Mouse (Mus musculus) lung, postnatal 36 days (tissue): Measurements from ENCODE around the gene Elane.

ENCODE experiments used
- DNase-seq: peaks from one replicate; pipeline ENCODE4 v3.0.0; 2022; ENCODE audit warnings: mixed read lengths

Elane gene

DNA sequence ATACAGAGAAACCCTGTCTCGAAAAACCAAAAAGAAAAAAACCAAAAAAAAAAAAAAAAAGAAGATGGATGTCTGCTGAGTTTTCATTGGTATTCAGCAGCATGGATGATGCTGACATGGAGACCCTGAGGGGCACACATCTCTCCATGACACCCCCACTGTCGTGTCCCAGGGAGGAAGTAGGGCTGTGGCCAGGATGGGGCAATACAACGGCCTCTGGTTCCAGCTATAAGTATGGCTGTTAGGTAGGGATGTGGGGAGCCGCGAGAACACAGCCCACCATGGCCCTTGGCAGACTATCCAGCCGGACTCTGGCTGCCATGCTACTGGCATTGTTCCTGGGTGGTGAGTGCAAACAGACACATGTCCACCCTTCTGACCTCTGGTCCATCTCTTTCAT, at the start of gene Elane:
Elane (plus strand) TSS at position 194 of the 400 bp plus-strand sequence.
- DNase-seq, result no peak

DNA sequence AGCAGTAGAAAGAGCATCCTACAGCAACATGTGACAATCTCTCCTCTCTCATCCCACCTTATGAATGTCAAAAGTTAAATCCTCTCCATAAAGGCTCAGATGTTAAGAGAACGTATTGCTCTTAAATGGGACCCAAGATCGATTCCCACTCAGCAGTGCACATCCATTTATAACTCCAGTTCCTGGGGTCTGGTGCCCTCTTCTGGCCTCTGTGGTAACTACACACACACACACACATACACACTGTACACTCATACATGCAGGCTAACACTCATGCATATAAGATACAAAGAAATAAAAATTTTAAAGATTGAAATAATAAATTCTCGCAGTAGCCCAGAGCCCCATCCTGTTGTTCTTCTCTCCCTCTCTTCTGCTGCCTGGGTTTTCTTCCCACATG, 49.1 kb upstream of the Elane start:
- DNase-seq, result no peak

DNA sequence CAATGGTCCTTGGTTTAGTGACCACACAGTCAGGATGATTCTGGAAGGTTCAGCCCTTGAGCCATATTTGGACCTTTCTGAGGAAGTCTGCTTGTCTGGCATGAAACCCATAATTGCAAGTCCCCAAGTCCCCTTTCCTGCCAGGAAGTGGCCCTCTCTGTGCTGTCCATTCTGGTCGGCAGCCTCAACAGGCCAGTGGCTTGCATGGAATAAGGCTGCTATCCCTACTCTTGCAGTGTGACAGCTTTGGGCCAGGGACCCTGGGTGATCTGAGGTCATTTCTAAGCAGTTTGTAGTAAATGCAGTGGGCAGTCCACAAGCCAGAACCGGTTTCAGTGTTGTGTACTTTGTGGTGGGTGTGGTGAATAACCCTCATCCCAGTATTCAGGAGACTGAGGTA, 47.9 kb upstream of the Elane start:
- no peak for DNase-seq

DNA sequence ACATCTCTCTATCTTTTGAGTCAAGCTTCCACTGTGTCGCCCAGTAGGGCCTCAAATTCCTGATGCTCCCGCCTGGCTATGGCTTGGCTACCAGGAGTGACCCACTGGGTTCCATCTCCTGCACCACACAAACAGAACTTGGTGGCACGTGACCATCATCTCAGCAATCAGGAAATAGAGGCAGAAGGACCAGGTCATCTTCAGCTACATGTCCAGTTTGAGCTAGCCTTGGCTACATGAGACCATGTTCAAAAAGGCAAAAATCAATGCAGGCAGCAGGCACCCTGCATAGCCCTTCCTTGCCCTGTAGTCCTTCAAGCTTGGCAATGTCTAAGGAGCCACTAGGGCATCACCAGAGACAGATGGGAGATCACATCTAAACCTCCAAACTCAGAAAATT, 46.0 kb upstream of the Elane start:
- DNase-seq, result no peak

DNA sequence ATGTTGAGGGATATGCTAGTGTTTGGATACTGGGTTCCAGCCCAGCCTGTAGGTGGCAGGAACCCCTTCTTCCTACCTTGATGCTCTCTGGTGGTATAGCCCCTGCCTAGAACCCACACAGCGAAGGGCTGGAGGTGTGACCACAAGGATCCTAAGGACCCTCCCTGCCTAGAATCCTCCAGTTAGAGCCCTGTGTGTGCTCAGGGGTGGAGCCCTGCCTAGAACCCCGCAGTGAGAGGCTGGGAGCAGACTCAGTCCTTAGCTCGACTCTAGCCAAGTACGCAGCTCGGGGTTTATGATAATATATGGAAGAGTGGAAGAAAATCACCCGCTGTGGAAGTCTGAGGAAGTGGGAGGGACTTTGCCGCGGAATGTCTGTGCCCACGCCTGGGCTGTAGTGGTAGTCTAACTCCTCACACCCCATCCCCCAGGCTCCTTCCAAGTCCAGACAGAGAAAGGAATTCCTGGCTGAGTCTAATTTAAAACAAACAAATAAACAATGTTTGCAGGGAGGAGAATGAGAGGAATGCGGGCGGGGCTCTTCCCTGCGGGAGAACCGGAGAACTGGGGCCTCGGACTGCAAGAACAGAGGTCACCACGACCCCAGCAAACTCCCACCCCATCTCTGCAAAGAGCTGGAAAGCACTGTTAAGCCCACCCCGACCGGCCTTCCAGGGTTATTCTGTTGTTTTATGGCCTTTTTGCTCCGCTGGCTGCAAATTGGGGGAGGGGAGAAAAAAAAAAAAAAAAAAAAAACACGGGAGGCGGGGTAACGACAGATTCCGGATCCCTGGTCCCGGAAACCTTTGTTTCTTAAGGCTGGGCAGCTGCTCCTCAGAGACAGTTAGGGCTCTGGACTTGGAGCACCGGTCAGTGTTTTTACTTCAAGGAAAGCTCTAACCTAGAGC, 45.1 kb upstream of the Elane start:
- peak; percentile 87 for DNase-seq

DNA sequence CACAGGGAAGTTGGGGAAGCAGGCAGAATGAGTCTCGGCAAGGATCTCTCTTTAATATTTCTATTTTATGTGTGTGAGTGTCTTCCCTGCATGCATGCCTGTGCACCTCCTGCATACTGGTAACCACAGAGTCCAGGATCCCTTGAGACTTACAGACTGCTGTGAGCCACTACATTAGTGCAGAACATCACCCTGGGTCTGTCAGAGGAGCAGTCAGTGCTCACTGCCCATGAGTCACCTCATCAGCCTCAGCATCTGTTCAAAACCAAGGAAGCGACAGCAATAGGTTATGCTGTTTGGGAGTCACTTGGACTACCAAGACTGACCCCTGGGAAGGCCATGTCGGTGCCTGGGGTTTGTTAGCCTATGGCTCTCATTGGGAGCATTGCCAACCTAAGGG, 43.7 kb upstream of the Elane start:
- no peak for DNase-seq

DNA sequence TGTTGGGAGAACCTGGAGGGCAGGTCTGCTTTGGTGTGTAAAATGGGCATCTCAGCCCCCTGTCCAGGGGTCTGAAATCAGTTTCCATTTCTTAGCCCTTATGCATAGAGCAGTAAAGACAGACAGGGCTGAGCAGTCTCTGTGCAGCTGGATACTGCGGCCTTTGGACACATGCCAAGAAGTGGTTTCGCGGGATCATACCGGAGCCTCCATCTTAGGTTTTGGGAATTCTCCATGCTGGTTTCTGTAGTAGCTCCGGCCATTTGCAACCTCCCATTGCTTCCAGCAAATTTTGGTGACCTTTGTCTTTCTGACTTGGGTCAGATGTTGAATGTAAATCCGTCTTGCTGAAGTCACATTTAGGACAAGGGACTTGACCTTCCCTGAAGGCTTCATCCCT, 42.6 kb upstream of the Elane start:
- no peak for DNase-seq

- DNase-seq, result no peak
Measured at GRCm38 (mm10) chr10:79846553-79846952, 39.5 kb upstream of the Elane start.

DNA sequence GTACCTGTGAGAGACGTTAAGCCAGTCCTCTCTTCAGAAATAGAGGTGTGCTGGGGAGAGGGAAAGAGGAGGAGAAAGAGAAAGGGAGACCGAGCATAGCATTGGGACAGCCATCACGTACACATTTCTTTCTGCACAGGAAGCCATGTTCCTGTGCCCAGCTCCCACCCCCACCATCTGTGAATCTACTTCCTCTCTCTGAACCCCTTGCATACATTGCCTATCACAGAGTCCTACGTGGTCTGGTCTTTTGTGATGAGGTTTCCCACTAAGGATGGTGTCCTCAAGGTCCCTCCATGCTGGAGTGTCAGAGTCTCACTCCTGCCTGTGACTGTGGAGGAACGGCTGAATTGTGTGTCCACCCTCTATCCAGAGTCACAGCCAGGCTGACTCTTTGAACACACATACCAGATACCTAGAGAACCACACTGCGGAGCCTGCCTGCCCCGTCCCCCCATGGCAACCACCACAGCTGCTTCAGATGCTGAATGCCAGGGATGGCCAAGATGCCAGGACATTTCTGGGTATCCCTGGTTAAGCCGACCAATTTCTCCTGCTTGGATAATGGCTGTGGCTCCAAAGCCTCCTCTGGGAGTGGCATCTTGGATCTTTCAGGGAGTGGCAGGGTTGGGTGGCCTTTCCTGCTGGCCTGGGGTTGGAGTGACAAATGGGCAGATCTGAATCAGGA, 36.0 kb upstream of the Elane start:
- DNase-seq, result no peak

- no peak for DNase-seq
Measured at GRCm38 (mm10) chr10:79851653-79852052, 34.4 kb upstream of the Elane start.

GRCm38 (mm10) chr10:79852107-79852789, 33.8 kb upstream of the Elane start:
- DNase-seq, result peak; percentile 75

- DNase-seq, result no peak
Measured at GRCm38 (mm10) chr10:79852827-79853226, 33.2 kb upstream of the Elane start.

- peak; percentile 97 for DNase-seq
Measured at GRCm38 (mm10) chr10:79853392-79853791, 32.7 kb upstream of the Elane start.

DNA sequence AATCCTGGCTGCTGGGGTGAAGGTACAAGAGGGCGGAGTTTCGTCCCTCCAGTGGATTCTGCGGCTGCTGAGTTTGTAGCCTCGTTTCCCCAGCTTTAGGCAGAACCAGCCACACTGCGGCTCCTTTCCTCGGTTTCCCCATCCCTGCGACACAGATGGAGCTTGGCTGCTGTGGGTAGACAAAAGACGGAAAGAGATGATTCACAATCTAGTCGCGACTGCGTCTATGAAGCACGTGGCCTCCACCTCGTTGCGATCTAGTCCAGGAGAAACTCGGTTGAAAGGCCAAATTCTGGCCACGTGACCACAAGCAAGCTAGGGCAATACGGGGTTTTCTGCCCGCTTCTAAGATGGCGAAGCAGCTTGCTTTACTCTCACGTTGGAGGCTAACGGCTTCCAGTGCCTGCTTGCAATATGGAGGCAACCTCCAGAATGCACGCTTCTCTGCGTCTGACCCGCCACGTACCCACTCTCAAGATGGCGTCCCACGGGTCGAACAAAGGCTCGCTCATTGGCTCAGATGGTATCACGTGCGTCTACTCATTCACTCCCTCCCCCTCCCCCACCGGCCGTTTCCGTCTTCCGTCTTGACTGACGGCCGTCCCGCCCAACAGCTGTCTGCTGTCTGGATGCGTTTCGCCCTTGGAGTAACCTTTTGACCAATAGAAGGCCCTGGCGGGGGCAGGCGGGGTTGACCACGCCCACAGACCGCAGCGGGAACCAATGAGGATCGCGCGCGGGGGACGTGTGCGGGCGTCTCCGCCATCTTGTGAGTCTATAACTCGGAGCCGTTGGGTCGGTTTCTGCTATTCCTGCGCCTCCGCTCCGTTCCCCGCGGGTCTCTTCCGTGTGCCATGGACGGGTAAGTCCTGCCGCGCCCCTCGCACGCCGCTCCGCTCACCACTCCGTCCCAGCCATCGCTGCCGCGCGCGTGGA, 31.9 kb upstream of the Elane start, which contains the start of gene Ptbp1:
Ptbp1 (plus strand) TSS at position 568 of the 936 bp plus-strand sequence.
- peak; percentile 100 for DNase-seq

DNA sequence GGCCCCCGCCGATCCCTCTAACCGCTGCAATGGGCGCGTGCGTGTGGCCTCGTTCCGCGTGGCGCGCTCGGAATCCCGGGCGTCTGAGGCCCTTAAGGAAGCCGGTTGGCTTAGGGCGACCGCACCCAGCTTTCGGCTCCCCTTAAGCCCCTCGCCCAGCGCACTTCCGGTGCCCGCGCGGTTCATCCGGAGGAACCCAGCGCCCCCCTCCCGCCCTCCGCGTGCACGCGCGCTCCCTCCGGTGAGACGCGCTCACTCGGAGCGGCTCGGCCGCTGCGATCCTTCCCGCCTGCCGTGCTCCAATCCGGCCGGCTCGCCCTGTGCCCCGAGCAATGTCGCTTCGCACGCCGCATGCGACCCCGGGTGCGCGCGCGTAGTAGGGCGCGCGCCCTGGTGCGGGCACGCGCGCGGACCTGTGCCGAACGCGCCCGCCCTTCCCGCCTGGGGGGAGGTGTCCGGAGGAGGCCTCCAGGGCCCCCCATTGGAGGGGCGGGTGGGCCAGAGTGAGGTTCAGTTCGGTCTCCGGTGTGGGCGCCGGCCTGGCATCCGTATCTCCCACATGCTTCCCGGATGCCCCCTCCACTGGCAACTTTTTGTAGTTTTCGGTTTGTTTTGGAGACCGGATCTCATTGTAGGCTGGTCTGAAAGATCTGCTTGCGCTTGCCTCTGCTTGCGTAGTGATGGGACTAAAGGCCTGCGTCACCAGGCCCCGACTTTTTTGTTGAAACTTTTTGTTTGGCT, 31.1 kb upstream of the Elane start:
- peak; percentile 74 for DNase-seq

DNA sequence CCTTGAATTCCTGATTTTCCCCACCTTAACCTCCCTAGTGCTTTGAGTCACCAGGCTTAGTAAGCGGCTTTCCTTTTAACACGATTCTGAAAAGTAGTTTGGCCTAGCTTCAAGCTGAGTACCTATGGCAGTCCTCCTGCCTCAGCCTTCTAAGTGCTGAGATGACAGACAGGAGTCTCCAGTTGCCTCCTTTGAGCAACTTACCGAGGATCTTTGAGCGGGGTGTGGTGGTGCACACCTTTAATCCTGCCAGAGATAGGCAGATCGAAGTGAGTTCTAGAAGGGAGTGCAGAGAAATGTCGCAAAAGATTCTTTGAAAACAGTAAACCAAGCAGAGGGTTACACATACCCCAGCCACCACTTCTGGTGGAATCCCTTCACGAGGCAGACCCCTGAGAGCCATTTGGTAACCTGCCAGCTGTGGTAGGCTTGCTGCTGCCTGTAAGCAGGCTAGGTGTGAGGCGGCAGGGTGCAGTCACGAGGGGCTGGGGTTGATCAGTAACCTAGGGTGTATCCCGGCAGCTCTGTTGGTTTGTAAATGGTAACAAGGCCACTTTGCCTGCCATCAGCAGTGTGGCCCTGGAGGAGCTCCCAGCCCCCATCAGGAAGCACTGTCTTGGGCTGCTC, 30.4 kb upstream of the Elane start:
- peak; percentile 69 for DNase-seq

DNA sequence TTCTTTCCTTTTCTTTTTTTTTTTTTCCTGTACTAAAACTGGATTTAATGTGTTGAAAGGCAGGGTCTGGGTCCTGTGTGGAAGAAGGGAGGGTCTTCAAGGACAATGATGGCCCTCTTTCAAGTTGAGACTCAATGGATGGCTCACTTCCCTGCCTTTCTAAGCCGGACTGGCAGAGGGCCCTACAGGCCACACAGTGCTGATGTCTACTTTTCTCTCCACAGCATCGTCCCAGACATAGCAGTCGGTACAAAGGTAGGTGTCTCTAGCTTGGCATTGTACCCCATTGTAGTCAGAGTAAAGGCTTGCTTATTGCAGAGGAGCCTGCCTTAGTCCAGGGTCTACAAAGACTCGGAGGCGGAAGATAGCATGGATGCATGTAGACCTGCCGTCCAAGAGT, 29.8 kb upstream of the Elane start:
- DNase-seq, result no peak

DNA sequence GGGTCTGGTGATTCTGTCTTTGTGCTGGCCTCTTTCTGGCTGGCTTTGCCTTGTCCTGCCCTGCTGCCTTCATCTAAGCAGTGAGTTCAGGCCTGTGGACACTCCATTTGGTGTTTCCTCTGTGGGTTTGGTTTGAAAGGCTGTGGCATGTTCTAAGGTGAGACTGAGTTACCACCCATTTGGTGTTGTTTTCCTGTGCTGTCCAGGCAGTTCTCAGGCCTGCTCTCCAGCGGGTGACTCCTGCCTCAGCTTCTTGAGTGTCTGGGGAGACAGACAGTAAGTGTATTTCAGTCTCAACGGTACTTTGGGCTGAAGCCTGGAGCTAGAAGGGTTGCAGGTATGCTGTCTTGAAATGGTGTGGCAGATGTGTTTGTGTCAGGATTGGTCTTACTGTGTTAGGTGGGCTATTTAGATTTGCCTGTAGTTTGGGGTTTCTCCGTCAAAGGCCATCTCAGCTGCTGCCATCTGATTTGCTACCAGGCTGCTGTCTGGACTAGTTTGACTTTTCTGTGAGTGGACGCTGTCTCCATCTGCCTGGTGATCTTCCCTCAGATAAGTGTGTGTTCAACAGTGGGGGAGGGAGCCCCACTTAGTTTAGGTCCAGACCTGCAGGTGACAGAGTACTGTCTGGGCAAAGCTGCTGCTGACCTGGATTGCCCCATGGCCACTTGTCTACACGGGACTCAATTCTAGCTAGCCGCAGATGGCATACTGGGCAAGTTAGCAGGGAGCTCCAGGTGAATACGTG, 29.2 kb upstream of the Elane start:
- DNase-seq, result no peak

DNA sequence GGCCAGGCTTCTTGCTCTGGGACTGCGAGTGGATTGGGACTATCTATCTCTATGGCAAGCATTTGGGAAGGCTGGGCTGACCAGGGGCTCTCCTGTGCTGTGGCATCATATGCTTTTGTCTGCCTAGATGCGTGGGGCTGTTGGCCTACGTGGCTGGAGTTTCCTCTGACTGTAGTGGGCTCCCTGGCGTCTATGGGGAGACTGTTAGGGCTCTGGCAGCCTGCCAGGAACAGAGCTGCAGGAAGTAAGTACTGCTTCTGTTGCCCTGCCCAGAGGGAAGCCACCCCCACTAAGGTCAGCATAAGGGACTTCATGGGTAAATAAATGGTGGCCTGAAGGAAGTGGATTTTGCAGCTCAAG, 28.6 kb upstream of the Elane start:
- peak; percentile 92 for DNase-seq

DNA sequence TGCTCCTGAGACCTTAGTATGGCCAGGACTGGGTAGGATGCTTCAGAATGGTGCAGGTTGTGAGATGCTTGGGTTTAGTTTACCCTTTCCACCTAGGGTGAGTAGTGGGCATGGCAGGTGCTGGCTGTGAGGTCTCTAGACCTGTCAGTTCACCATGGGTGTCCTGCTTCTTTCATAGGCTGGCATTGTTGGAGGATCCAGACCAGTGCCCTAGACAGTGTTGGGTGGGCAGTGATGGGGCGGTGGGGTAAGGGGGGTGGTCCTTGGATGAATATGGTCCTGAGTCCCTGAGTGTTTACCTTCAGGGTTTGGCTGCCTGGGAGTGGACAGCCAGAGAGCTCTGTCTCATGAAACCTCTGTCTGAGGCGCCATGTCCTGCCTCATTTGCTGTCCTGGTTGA, 28.2 kb upstream of the Elane start:
- no peak for DNase-seq
